Mouse (Mus musculus): ENCODE measurements around the gene Ankk1. TPM values are rescaled to one million over a fixed set of nuclear protein-coding genes. Genes with fewer than 3 reads are reported as not detected.

Gene Ankk1
- total RNA-seq (2021): not detected

DNA sequence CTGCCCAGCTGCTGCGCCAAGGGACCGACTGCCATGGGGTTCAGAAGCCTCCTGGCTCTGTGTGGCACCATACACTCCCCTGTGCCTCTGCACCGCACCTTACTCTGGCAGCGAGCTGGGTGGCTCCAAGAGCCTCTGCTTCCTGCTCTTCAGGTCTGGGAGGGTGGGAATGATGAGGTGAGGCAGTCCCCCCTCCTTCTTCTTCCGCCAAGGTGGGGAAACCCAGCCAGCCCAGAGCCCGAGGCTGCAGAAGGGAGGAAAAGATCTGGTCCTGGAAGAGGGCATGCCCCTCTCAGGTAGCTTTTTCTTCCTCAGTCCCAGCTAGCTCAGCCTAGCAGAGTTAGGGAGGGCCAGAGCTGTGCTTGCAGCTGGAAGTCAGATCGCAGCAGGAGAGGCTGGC lies at the start of gene Ankk1:
Gene Ankk1 (minus strand): TSS at position 101 of the 400 bp plus-strand sequence.
- intact Hi-C loops (cut with DNase I): no loop called here
- DNase-seq (ENCODE audit: extremely low spot score in 1 of 2, low spot score in 2 of 2): no peak

DNA sequence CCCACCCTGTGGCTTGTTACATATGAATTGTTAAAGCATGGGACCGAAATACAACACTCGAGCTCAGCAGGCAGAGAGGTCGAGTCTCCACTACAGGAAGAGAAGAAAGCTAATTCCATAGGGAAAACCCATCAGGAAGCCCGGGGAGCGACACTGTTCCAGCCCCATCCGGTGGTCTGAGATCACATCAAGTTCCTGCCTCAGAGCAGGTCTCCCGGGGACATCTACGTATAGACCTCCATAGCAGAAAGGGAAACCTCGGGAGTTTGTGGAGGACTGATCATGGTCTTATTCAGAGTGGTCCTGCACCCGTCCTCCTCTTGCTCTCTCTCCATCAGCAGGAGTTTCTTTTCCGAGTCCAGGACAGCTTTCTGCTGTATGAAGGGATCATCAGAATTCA lies 45.3 kb upstream of the Ankk1 start:
- no peak for DNase-seq (ENCODE audit: extremely low spot score in 1 of 2, low spot score in 2 of 2)
- intact Hi-C loops (cut with DNase I): no loop called here

DNA sequence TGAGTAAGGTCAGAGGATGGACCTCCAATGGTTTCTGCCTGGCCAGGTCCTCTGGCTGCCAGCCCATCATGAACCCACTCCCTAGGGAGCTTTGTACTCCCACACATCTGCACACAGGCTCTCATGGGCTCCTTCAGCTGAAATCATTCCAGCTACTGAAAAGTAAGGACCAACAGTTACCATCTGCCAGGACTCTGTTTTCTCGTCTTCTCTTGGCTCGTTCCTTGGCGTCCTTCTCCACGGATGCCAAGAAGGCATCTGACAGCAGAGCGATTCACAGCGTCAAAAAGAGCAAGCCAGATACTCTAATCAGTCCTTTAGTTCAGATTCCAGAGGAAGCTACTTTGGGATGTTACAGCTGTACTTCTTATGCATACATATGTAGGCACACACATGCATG lies 44.1 kb upstream of the Ankk1 start:
- DNase-seq (ENCODE audit: extremely low spot score in 1 of 2, low spot score in 2 of 2): no peak
- intact Hi-C loops (cut with DNase I): no loop called here

DNA sequence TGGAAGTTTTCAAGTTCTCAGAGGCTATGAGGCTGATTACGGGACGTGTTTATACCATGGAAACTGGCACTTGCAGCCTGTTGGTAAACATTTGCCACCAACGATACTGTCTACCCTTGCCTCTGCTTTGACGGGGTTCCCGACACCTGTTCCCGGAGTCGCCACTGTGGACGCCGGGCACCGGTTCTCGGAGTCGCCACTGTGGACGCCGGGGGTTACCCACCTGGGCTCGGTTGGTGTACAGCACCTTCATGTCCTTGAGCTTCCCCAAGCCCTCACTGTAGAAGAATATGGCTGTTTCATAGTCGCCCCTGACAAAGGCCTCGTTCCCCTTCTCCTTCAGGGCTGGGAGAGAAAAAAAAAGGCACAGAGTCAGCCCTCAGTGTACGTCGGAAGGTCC lies 43.2 kb upstream of the Ankk1 start:
- intact Hi-C loops (cut with DNase I): no loop called here
- DNase-seq (ENCODE audit: extremely low spot score in 1 of 2, low spot score in 2 of 2): no peak

DNA sequence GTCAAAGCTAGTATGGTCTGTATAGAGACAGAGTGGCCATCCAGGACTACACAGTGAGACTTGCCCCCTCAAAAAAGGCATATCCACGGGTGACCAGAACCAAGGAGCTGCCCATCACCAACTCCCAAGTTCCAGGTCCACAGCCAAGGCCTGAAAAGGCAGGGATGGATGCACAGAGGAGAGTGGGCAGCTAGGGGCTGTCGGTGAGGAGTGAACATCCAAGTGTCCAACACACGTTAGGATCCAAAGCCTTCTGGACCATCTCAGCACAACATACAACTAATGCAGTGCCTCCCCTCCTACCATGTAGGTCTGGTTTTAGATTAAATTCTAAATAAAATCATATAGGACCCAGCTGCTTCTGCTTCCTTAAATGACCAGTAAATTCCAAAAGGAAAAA lies 29.3 kb upstream of the Ankk1 start:
- intact Hi-C loops (cut with DNase I): no loop called here
- no peak for DNase-seq (ENCODE audit: extremely low spot score in 1 of 2, low spot score in 2 of 2)

DNA sequence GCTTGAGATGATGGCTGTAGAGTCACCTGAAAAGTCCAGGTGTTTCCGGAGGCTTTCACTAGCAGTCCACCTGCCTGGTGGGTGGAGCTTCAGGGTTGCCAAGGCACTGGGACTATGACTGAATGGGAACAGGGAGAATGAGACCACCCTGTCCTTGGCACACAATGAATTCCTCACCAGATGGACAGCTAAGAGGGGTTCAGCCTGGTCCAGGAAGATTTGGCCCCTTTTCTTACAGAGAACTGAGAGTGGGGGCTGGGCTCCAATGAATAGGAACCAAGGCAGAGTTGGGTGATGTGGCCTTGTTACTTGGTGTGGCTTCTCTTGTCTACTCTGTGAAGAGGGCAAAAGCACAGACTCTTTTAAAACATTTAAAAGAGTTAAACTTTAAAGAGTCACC lies 25.6 kb upstream of the Ankk1 start:
- intact Hi-C loops (cut with DNase I): no loop called here
- no peak for DNase-seq (ENCODE audit: extremely low spot score in 1 of 2, low spot score in 2 of 2)

DNA sequence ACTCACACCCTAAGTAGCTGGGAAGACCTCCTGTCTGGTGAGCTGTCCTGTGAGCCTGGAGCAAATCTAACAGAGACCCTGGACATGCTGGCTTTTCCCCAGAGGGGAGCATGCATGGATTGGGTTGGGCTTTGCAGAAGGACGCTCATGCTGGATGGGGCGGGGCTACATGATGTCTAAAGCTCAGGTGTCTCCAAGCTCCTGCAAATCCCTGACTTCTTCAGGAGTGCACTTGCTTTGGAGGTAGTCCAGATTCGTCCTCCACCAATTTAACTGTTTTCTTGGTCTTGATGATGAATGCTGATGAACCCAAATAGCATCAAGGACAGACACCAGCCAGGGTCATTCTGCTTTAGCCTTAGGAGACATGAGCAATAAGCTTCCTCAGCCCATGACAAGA lies 23.7 kb upstream of the Ankk1 start:
- DNase-seq (ENCODE audit: extremely low spot score in 1 of 2, low spot score in 2 of 2): no peak
- intact Hi-C loops (cut with DNase I): no loop called here

DNA sequence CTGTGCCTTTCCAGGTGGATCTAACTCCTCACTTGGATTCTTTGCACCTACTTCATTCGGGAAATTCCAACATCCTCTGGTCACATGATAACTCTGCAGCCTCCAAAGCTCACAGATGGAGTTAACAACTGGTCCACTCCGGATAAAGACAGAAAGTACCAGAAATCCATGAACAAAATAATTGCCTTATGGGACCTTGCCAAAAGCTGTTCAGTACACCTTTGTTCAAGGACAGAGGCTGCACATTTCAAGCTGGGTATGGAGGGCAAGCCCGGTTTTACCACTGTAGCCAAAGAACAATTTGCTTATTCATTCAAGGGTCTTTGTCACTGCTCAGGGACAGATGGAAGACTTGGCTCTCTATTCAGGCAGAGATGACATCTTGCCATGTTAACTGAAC lies 15.8 kb upstream of the Ankk1 start:
- intact Hi-C loops (cut with DNase I): no loop called here
- DNase-seq (ENCODE audit: extremely low spot score in 1 of 2, low spot score in 2 of 2): peak in 1 of 2 experiments; percentile 8

DNA sequence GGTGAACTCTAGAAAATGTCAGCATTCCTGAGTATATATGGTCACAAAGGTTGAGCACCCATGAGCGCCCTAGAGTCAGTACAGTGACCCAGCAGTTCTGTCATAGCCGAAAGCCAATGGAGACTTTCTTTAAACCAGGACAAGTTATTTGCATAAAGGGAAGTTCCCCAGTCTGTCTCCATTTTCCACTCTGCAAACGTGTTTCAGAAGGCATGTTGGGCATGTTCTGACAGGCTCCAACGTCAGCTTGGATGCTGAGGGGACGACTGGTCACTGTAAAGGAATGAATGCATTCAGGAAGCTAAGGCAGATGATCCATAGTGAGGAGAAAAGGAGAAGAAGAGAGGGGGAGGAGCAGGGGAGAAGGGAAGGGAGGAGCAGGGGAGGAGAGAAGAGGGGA lies 657 bp upstream of the Ankk1 start:
- no peak for DNase-seq (ENCODE audit: extremely low spot score in 1 of 2, low spot score in 2 of 2)
- intact Hi-C loops (cut with DNase I): no loop called here

DNA sequence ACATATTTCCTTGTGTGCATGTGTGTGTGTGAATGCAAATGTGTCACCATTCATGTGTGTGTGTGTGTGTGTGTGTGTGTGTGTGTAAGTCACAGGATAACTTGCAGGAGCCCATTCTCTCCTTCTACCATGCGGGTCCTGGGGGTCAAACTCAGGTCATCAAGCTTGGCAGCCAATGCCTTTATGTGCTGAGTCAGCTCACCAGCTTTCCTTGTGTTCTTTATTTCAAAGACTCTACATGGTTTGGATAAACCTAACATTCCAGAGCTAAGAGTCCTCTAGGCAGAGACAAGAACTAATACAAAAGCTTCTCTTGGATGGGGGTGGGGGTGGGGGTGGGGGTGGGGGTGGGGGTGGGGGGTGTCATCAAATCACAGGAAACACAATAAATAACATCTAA lies 1.2 kb downstream of the Ankk1 start:
- intact Hi-C loops (cut with DNase I): no loop called here
- no peak for DNase-seq (ENCODE audit: extremely low spot score in 1 of 2, low spot score in 2 of 2)

DNA sequence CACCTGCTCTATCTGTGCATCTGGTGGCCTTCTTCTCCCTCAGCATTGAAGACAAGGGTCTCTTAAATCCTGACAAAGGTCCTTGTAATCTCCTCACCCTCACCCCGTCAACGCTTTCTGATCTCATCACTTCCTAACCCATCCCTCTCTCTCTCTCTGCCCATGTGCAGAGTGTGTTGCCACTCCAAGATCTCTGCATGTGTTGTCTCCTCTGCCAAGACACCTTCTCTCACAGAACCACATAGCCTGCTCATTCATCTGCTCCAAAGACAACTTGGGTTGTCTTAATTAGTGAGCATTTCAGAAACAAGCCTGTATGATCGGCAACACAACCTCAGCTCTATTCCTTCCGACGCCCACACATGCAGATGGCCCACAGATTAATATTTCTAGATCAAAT lies 3.0 kb downstream of the Ankk1 start:
- no peak for DNase-seq (ENCODE audit: extremely low spot score in 1 of 2, low spot score in 2 of 2)
- intact Hi-C loops (cut with DNase I): no loop called here

DNA sequence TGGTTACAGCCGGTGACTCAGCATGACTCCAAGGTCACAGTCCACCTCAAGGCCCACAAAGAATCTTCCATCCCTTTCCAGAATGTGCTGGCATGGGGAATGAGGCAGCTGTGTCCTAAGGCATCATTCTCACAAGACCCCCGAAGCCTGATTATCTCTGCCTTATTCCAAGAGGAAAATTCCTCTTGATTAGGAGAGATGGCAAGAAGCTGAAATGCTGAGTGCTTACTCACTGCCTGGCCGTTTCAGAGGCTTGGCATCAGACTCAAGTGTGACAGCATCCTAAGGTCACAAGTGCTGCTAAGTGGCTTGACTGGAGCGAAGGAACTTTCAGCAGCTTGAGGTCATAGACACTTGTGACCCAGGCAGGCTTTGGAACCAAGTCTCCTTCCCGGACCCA lies 16.2 kb downstream of the Ankk1 start:
- intact Hi-C loops (cut with DNase I): no loop called here

DNA sequence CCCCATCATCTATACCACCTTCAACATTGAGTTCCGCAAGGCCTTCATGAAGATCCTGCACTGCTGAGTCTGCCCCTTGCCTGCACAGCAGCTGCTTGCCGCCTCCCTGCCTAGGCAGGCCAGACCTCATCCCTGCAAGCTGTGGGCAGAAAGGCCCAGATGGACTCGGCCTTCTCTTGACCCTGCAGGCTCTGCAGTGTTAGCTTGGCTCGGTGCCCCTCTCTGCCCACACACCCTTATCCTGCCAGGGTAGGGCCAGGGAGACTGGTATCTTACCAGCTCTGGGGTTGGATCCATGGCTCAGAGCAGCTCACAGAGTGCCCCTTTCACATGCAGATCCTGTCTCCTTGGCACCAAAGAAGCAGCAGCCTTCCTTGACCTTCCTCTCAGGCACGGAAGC lies 19.8 kb downstream of the Ankk1 start:
- DNase-seq (ENCODE audit: extremely low spot score in 1 of 2, low spot score in 2 of 2): no peak
- intact Hi-C loops (cut with DNase I): no loop called here

More for the DNA sequence above, 16.2 kb downstream of the Ankk1 start:
- no peak for DNase-seq (ENCODE audit: extremely low spot score in 1 of 2, low spot score in 2 of 2)

DNA sequence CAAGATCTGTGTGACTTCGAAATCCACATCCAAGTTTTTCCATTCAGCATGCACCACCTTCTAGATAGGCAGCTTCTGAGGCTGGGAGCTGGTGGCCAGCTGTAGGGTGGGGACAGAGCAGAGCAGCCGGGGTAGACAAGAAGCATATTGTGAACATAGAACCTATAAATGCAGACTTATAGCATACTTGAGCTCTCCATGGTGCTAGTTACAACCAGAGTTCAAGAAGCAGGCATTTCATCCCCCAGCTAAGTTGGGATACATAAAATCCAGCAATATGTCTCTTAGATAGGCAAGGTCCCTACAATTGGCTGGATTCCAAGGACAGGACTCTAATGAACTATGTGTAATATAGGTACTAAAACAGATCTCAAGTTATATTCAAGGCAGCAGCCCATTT lies 23.1 kb downstream of the Ankk1 start:
- no peak for DNase-seq (ENCODE audit: extremely low spot score in 1 of 2, low spot score in 2 of 2)
- intact Hi-C loops (cut with DNase I): no loop called here

DNA sequence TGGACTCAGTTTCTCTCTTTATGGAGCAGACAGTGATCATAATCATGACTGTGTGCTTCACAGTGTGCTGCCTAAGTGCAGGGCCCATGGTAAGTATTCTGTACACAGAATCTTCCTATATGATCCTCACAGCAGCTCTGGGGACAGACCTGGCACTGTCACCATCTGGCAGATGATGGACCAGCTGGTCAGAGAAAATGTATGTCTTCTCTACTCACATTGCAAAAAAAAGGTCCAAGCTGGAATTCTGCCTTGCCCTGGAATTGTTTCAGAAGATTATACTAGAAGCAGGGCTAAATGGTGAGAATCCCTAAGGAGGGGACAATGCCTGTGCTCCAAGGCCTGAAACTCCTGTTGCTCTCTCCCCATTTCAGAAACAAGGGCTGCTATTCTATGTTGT lies 30.8 kb downstream of the Ankk1 start:
- DNase-seq (ENCODE audit: extremely low spot score in 1 of 2, low spot score in 2 of 2): peak in 1 of 2 experiments; percentile 38
- intact Hi-C loops (cut with DNase I): no loop called here

DNA sequence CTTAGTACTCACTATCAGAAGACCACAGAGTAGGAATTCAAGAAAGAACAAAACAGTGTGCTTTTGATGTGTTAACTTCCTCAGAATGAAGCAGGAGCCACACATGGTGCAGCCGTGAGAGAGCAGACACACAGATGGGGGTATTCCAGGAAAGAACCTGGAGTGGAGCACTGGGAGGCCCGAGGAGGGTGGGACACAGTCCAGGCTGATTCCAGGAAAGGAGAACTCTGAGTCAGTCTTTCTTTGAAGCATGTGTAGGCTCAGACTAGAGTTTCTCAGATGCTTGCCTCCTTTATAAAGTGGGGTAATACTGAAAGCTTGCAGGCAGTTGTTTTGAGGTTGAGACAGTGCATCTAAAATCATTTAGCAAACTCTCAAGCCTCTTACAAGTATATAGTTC lies 34.6 kb downstream of the Ankk1 start:
- intact Hi-C loops (cut with DNase I): no loop called here
- DNase-seq (ENCODE audit: extremely low spot score in 1 of 2, low spot score in 2 of 2): no peak

DNA sequence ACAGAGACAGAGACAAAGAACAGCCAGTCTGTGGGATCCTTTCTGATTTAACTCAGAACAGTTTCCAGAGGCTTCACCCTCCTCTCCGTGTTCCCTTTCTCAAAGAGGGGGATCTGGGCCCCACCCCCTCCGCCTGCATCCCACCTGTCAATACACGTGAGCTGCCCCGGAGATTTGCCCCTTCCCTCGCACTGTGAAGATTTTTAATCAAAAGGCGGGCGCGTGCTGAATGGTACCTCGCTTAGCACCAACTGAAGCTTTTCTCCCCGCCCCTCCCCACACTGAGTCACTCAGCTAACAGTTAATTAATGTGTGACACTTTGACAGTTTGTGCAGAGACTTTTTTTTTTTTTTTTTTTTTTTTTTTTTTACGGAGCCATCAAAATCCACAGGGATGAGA lies 40.7 kb downstream of the Ankk1 start:
- intact Hi-C loops (cut with DNase I): no loop called here
- no peak for DNase-seq (ENCODE audit: extremely low spot score in 1 of 2, low spot score in 2 of 2)

DNA sequence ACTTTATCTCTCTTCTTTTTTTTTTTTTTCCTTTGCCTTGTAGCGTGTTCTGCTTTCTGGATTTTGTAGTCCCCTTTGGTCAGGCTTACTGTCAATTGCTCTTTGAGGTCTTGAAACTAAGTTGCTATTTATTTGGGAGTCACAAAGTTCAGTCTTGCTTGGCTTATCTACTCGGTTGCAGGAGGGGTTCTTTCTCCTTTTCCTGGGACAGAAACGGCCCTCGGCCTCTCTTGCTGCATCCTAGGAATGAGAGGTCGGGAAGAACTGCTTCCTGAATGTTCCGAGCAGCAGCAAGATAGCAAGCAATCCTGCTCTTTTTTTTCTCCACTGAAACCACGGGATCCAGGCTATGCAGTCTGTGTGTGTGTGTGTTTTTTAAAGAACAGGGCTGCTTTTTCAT lies 41.5 kb downstream of the Ankk1 start:
- DNase-seq (ENCODE audit: extremely low spot score in 1 of 2, low spot score in 2 of 2): no peak
- intact Hi-C loops (cut with DNase I): no loop called here

DNA sequence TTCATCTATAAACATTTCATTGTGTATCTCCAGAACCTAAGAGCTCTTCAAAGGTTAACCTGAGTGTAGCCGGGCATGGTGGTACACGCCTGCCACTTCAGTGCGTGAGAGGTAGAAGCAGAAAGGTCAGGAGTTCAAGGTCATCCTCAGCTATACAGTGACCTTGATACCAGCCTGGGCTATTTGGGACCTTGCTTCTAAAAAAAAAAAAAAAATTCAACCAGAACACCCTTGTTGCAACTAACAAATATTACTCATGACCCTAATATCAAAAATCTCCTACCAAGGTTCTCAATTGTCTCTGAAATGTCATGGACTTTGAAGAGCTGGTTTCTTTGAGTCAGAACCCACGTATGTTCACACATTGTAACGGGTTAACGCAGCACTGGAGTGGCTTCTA lies 42.0 kb downstream of the Ankk1 start:
- DNase-seq (ENCODE audit: extremely low spot score in 1 of 2, low spot score in 2 of 2): no peak
- intact Hi-C loops (cut with DNase I): no loop called here

DNA sequence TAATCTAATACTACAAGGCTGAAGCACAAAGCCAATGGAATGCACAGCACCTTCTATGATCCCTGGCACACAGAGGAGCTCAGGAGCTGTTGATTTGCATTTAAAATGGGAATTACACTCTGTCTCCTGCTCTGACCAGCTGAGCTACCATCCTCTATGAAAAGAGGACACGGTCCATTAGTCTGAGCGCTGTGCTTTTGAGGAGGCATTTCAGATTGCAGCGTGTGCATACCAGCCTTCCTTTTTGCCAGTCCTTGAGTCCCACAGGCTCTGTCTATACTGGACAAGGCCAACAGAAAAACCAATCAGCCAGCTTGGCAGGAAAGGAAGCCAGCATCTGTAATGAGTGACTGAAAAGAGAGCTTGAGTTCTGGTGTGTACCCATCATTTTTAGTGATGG lies 42.8 kb downstream of the Ankk1 start:
- no peak for DNase-seq (ENCODE audit: extremely low spot score in 1 of 2, low spot score in 2 of 2)
- intact Hi-C loops (cut with DNase I): no loop called here

DNA sequence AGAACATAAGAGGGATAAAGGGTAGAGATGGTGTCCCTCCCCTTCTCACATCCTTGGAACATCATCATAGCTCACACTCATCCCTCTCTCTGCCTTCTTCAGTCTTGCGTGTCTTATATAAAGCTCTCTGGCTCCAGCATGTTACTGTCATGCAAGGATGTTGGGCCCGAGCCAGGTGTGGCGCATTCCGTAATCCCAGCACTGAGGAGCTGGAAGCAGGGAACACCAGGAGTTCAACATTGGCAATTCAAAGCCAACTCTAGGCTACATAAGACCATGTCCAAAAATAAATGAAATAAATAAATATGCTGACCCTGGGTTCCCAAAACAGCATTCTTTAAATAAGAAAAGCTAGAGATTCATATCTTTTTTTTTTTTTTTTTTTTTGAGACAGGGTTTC lies 46.9 kb downstream of the Ankk1 start:
- intact Hi-C loops (cut with DNase I): no loop called here
- DNase-seq (ENCODE audit: extremely low spot score in 1 of 2, low spot score in 2 of 2): peak in 1 of 2 experiments; percentile 44

DNA sequence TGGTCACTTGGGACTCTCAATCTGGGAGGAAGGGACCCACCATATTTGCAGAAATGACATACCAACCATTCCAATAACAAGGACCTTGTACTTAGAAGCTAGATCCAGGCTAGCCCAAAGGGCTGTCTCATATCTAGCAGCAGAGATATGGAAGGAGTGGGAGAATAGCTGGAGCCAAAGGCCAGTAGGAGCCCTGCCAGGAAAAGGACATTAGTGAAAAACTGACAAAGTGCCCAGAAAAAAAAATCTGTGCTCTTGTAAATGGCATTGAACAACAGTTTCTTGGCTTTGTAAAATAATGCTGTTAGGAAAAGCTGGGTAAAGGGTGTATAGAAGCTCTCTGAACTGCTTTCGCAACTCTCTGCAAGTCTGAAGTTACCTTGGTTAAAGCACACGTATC lies 52.9 kb downstream of the Ankk1 start:
- no peak for DNase-seq (ENCODE audit: extremely low spot score in 1 of 2, low spot score in 2 of 2)
- intact Hi-C loops (cut with DNase I): no loop called here

Measured in left cerebral cortex, postnatal 10 days (tissue).